Mouse (Mus musculus) mature B cell (primary cell): ENCODE results near the gene Tchh.
"Not testable (repeated sequence)": the region's sequence is repeated elsewhere in the genome, so short reads cannot be mapped to it uniquely, and the experiment has no call there.

Experiments
- in situ Hi-C: fragments of 300-500 bp; cut with MboI; formaldehyde crosslinking; loops from 2 replicates; pipeline ENCODE4 v1.14.3; 2019

The Tchh gene

DNA sequence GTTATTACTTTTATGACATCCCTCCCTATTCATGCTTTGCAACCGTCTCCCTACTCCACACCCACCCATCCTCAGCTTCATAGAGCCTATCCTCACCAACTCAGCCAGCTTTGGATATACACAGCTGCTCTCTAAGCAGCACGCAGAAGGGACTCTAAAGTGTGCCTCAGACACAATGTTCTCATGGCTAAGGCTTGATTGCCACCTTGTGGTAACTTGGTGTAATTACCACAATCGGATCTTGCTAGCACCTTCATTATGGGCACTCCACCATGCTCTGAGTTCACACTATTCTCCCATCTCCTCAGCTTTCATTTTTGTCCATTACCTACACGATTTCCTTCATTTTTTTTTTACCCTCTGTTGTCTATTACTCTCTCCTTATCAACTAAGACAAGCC lies 51.9 kb downstream of the Tchh start:
- in situ Hi-C loops: no loop called here

DNA sequence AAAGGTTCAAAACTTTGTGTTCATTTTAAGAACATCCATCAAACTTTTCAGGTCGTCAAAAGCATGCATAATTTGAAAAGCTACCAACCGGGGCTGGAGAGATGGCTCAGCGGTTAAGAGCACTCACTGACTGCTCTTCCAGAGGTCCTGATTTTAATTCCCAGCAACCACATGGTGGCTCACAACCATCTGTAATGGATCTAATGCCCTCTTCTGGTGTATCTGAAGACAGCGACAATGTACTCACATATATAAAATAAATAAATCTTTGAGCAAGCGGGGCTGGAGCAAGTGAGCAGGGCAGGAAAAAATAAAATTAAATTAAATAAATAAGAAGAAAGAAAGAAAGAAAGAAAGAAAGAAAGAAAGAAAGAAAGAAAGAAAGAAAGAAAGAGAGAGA lies 52.6 kb downstream of the Tchh start:
- in situ Hi-C loops: not testable (repeated sequence)

DNA sequence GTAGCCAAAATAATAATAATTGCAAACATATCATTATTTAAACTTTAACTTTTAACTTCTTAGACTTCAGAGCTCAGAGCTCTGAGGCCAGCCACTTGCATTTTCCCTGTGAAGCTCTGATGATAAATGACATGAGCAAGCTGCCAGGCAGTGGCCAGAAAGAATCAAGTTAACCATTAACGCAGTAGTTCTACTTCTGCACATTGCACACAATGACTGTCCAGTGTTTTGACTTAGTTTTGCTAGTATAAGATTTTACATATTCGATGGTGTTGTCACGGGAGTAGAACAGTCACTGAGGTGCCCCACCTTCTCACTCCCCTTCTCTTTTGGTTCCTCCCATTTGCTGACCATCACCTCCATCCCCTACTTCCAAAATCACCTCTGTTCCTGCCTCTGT lies 55.0 kb downstream of the Tchh start:
- in situ Hi-C loops: no loop called here
